Mouse (Mus musculus): Measurements from ENCODE around the gene Lrpprc. TPM values are rescaled to one million over a fixed set of nuclear protein-coding genes. Genes with fewer than 3 reads are reported as not detected.

Gene Lrpprc
- total and polyA plus RNA-seq, 2 experiments: 17.4 to 103 TPM

DNA sequence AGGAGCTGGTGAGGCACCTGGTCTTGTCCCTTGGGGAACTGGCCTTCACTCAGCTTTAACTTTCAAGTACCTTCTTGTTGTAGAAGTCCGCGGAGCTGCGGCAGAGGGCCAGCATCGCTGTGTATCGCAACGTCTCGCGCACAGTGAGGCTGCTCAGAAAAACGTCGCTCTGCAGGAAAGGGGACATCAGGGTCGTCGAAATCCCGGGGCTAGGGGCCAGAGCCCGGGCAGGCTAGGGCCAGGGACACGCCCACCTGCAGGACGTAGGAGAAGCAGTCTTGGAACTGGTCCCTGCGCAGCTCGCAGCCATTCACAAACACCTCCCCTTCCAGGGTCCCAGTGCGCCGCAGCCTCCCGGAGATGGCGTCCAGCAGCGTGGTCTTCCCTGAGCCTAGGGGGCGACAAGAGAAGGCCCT lies 114.6 kb downstream of the Lrpprc start, which contains the start of gene Abcg8:
Gene Abcg8, plus strand, starts transcription at position 352 of the 416 bp plus-strand sequence.
- DNase-seq (ENCODE audit: extremely low read depth, low read depth, low spot score): no peak
- H3K4me3 ChIP-seq (ENCODE audit: insufficient read depth, low read depth, low read length): no peak within 1 kb of the TSS
- no peak within 1 kb of the TSS for H3K27ac ChIP-seq (replicated peaks; ENCODE audit: insufficient read depth, low read depth, low read length)
- H3K4me1 ChIP-seq (ENCODE audit: control insufficient read depth, insufficient read depth, low read length): peaks cover 12% of the 10 kb centered on the region
- H3K36me3 ChIP-seq (ENCODE audit: control insufficient read depth, insufficient read depth, low read length): peaks cover 40% of the 10 kb centered on the region; the same call in 1 of the 2 replicates
- no peak within 1 kb of the TSS for H3K9ac ChIP-seq (ENCODE audit: low read depth, low read length)
- 57% methylated on average over 24 of the region's 24 CpGs for WGBS
- H3K27me3 ChIP-seq (ENCODE audit: control insufficient read depth, insufficient read depth, low read length): no peaks in the 10 kb centered on the region
- peaks cover 4% of the 10 kb centered on the region; the same call in 1 of the 2 replicates for H3K79me2 ChIP-seq (ENCODE audit: control insufficient read depth, insufficient read depth, low read length)
- TF ChIP-seq POLR2A (IDR thresholded peaks at IDR 0.05; ENCODE audit: extremely low read depth, insufficient read depth, low read length) (no peak), CTCF (IDR thresholded peaks at IDR 0.05; ENCODE audit: low read depth, low read length) (no peak)

DNA sequence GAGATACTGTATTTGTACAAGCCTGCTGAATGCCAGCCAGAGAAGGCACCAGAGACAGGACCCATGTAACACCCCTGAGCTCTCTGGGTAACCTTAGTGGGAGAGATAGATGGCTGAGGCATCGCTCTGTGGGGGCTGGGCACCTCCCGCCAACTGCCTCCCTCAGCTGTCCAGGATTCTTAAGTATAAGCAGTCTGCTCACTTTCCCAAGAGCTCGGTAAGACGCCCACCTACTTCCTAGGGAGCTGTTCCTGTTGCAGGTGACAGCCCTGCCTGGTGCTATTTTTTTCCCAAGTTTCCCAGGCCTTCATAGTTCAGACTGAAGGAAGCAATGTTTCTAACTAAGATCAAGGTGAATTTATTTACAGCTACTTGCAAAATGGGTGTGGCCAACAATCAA lies 115.4 kb downstream of the Lrpprc start:
- TF ChIP-seq POLR2A (IDR thresholded peaks at IDR 0.05; ENCODE audit: extremely low read depth, insufficient read depth, low read length) (no peak), CTCF (IDR thresholded peaks at IDR 0.05; ENCODE audit: low read depth, low read length) (no peak)
- Histone ChIP-seq H3K27ac (replicated peaks; ENCODE audit: insufficient read depth, low read depth, low read length) (no peak overlapping the region), H3K4me3 (ENCODE audit: insufficient read depth, low read depth, low read length) (no peak overlapping the region), H3K79me2 (ENCODE audit: control insufficient read depth, insufficient read depth, low read length) (no peaks in the 10 kb centered on the region; the same call in 1 of the 2 replicates), H3K4me1 (ENCODE audit: control insufficient read depth, insufficient read depth, low read length) (peaks cover 6% of the 10 kb centered on the region), H3K9ac (ENCODE audit: low read depth, low read length) (no peak overlapping the region), H3K27me3 (ENCODE audit: control insufficient read depth, insufficient read depth, low read length) (no peaks in the 10 kb centered on the region), H3K36me3 (ENCODE audit: control insufficient read depth, insufficient read depth, low read length) (peaks cover 47% of the 10 kb centered on the region)
- DNase-seq (ENCODE audit: extremely low read depth, low read depth, low spot score): no peak
- 88% methylated on average over 4 of the region's 4 CpGs for WGBS

DNA sequence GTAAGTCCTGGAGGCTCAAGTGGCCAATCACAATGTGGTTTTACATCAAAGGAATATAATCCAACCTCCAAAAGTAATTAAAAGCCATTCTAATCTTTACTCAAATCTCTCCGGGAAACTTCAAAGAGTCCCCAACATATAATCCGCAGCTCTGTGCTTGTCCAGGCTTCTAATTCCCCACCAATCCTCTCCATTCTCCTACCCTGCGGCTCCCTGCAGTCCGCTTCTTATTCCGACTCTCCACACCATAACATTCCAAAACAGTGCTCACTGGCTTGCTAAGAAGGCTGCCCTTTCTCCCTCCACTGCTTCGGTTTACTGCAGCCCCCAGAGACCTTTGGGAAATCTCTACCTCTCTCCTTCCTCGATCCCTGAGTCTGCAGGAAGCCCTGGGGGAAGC lies 116.5 kb downstream of the Lrpprc start:
- Histone ChIP-seq H3K36me3 (ENCODE audit: control insufficient read depth, insufficient read depth, low read length) (peaks cover 56% of the 10 kb centered on the region), H3K4me3 (ENCODE audit: insufficient read depth, low read depth, low read length) (no peak overlapping the region), H3K79me2 (ENCODE audit: control insufficient read depth, insufficient read depth, low read length) (no peaks in the 10 kb centered on the region), H3K27ac (replicated peaks; ENCODE audit: insufficient read depth, low read depth, low read length) (no peak overlapping the region), H3K27me3 (ENCODE audit: control insufficient read depth, insufficient read depth, low read length) (no peaks in the 10 kb centered on the region), H3K9ac (ENCODE audit: low read depth, low read length) (no peak overlapping the region), H3K4me1 (ENCODE audit: control insufficient read depth, insufficient read depth, low read length) (peaks cover 5% of the 10 kb centered on the region)
- WGBS: 88% methylated on average over 7 of the region's 7 CpGs
- TF ChIP-seq CTCF (IDR thresholded peaks at IDR 0.05; ENCODE audit: low read depth, low read length): no peak
- no peak for TF ChIP-seq POLR2A (IDR thresholded peaks at IDR 0.05; ENCODE audit: extremely low read depth, insufficient read depth, low read length)
- no peak for DNase-seq (ENCODE audit: extremely low read depth, low read depth, low spot score)

DNA sequence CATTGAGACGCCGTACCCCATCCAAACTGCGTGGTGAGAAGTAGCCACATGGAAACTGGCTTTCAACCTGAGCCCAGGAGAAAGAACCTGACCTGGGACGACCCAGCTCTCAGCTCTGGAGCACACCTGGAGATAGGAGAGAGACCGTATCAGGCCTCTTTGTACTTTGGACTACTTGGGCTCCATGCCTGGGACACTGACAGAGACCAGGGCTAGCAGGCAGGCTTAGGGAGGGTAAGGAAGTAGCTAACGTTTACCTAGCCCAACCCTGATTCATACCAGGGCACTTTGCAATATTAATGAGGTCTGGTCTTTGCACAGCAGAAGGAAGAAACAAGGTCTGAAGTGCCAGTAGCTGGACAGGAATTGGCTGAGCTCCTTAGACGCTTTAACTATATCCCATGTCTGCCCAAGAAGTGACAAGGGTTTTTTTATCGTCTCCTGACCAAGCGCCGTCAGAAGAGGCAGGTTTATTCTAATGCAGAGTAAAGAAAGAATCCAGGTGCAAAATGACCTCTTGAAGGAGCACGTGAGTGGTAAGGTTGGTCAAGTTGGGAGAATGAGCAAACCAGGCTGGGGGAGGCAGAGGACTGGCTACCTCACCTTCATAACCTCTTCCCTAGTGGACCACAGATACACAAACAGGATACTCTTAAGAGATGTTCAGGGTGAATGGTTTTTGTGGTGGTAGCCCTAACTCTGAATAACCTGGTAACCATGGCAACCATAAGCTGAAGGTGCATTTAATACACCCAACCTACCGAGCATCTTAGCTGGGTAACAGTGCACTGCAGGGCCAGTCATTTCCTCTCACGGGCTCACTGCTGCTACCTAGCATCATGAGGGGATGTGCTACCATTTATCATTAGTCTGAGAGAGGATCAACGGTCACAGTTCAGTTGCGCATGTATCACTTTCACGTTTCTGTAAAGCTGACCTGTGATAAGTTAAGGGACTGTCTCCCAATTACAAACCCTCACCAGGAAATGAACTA lies 117.9 kb downstream of the Lrpprc start:
- Histone ChIP-seq H3K27ac (replicated peaks; ENCODE audit: insufficient read depth, low read depth, low read length) (no peak overlapping the region), H3K36me3 (ENCODE audit: control insufficient read depth, insufficient read depth, low read length) (peaks cover 55% of the 10 kb centered on the region), H3K4me1 (ENCODE audit: control insufficient read depth, insufficient read depth, low read length) (peaks cover 5% of the 10 kb centered on the region), H3K9ac (ENCODE audit: low read depth, low read length) (no peak overlapping the region), H3K27me3 (ENCODE audit: control insufficient read depth, insufficient read depth, low read length) (no peaks in the 10 kb centered on the region), H3K4me3 (ENCODE audit: insufficient read depth, low read depth, low read length) (no peak overlapping the region), H3K79me2 (ENCODE audit: control insufficient read depth, insufficient read depth, low read length) (no peaks in the 10 kb centered on the region)
- DNase-seq (ENCODE audit: extremely low read depth, low read depth, low spot score): peak; percentile 86
- no peak for TF ChIP-seq POLR2A (IDR thresholded peaks at IDR 0.05; ENCODE audit: extremely low read depth, insufficient read depth, low read length)
- no peak for TF ChIP-seq CTCF (IDR thresholded peaks at IDR 0.05; ENCODE audit: low read depth, low read length)
- WGBS: 52% methylated on average over 16 of the region's 16 CpGs

DNA sequence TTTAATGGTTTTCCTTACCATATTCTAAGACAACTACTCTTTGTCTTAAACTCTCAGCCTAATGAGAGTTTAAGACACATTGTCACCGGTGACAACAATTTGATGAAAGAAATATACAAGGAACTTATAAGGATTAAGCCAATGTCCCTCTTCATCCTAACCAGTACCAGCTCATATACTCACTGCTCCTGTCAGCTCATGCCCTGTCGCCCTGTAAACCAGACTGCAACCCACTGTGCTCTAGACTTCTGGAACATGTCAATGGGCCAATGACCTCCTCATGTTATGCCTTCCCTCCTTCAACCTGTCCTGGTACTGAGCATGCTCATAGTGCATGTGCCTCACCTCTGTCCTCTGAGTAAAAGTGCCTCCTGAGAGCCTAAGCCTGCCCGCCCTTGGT lies 122.7 kb downstream of the Lrpprc start:
- peaks cover 3% of the 10 kb centered on the region for H3K4me1 ChIP-seq (ENCODE audit: control insufficient read depth, insufficient read depth, low read length)
- no peak overlapping the region for H3K27ac ChIP-seq (replicated peaks; ENCODE audit: insufficient read depth, low read depth, low read length)
- H3K4me3 ChIP-seq (ENCODE audit: insufficient read depth, low read depth, low read length): no peak overlapping the region
- peaks cover 49% of the 10 kb centered on the region for H3K36me3 ChIP-seq (ENCODE audit: control insufficient read depth, insufficient read depth, low read length)
- no peaks in the 10 kb centered on the region for H3K27me3 ChIP-seq (ENCODE audit: control insufficient read depth, insufficient read depth, low read length)
- TF ChIP-seq CTCF (IDR thresholded peaks at IDR 0.05; ENCODE audit: low read depth, low read length): no peak
- TF ChIP-seq POLR2A (IDR thresholded peaks at IDR 0.05; ENCODE audit: extremely low read depth, insufficient read depth, low read length): no peak
- H3K79me2 ChIP-seq (ENCODE audit: control insufficient read depth, insufficient read depth, low read length): no peaks in the 10 kb centered on the region
- no peak for DNase-seq (ENCODE audit: extremely low read depth, low read depth, low spot score)
- WGBS: 89% methylated on average over 3 of the region's 3 CpGs
- no peak overlapping the region for H3K9ac ChIP-seq (ENCODE audit: low read depth, low read length)

DNA sequence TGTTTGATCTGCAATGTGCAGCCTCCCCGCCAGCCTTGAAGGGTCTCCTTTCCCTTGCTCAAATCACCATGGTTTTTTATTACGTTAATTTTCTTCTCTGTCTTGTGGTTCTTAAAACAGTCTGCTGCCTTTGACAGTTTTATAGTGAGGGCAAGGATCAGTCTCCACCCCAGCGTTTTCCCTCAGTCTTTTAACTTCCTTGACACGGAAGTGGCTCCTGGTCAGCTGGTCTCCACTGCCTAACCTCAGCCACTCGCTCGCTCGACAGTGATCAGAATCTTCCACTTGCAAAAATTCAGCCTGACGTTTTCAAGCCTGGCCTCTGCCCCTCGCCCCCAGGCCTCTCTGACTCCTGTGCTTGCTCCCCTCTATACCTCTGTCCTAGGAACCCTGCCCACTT lies 124.9 kb downstream of the Lrpprc start:
- no peak overlapping the region for H3K4me3 ChIP-seq (ENCODE audit: insufficient read depth, low read depth, low read length)
- H3K9ac ChIP-seq (ENCODE audit: low read depth, low read length): no peak overlapping the region
- TF ChIP-seq POLR2A (IDR thresholded peaks at IDR 0.05; ENCODE audit: extremely low read depth, insufficient read depth, low read length) (no peak), CTCF (IDR thresholded peaks at IDR 0.05; ENCODE audit: low read depth, low read length) (no peak)
- WGBS: 78% methylated on average over 9 of the region's 9 CpGs
- H3K27ac ChIP-seq (replicated peaks; ENCODE audit: insufficient read depth, low read depth, low read length): no peak overlapping the region
- no peaks in the 10 kb centered on the region for H3K79me2 ChIP-seq (ENCODE audit: control insufficient read depth, insufficient read depth, low read length)
- H3K36me3 ChIP-seq (ENCODE audit: control insufficient read depth, insufficient read depth, low read length): peaks cover 47% of the 10 kb centered on the region
- no peaks in the 10 kb centered on the region for H3K4me1 ChIP-seq (ENCODE audit: control insufficient read depth, insufficient read depth, low read length)
- DNase-seq (ENCODE audit: extremely low read depth, low read depth, low spot score): no peak
- H3K27me3 ChIP-seq (ENCODE audit: control insufficient read depth, insufficient read depth, low read length): no peaks in the 10 kb centered on the region

Data from liver, adult 2 months (tissue).